Mouse (Mus musculus): ENCODE results near the gene Nckipsd. TPM values are rescaled to one million over a fixed set of nuclear protein-coding genes. Genes with fewer than 3 reads are reported as not detected.

The Nckipsd gene
- polyA plus RNA-seq, 1 experiment from 2014 or later, result 14.5 TPM

DNA sequence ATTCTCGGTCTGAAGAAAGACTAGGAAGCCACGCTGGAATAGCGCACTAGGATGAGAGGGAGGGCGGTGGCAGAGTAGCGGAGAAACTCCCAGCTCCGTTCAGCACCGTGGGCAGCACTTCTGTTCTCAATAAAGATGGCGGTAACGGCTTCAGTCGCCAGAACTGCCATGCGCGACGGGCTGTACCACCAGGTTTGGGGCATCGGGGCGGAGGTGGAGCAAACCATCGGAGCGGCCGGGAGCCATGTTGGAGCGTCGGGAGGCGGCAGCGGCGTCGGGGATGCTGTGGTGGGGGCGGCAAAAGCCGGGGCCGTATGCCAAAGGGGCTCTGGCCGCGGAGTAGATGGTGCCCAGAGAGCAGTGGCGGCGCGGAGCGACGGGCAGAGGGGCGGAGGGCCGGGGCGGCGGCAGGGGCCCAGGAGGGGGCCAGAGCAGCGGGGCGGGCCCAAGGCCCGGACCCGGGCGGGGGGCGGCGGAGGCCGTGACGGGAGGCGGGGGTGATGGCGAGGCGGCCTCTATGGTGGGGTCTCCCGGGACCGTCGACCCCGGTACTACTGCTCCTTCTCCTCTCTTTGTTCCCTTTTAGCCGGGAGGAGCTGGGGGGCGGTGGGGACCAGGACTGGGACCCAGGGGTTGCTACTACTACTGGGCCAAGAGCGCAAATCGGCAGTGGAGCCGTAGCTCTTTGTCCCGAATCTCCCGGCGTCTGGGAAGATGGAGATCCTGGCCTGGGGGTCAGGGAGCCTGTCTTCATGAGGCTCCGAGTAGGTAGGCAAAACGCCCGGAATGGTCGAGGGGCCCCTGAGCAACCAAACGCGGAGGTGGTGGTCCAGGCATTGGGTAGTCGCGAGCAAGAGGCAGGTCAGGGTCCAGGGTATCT is 17.9 kb downstream of the Nckipsd start, which contains the start of gene Celsr3:
Gene Celsr3, plus strand, starts transcription at position 501 of the 880 bp plus-strand sequence.
- DNase-seq (ENCODE audit: low spot score) (peak; percentile 92), ATAC-seq (ENCODE audit: insufficient read depth, low FRiP score, low TSS enrichment) (peak; percentile 54)
- Histone ChIP-seq H3K27ac (ENCODE audit: low read depth, low read length) (peak within 1 kb of the TSS; percentile 69), H3K27me3 (ENCODE audit: control insufficient read depth, insufficient read depth, low read length) (peaks cover 41% of the 10 kb centered on the region), H3K4me2 (ENCODE audit: low read depth) (peak within 1 kb of the TSS; percentile 86), H3K36me3 (ENCODE audit: control insufficient read depth, insufficient read depth, low read length) (no peaks in the 10 kb centered on the region), H3K4me1 (ENCODE audit: control insufficient read depth, insufficient read depth, low read length) (peaks cover 8% of the 10 kb centered on the region; the same call in 1 of the 2 replicates), H3K9me3 (ENCODE audit: control insufficient read depth, low read length) (no peaks in the 10 kb centered on the region), H3K4me3 (ENCODE audit: low read depth, low read length) (peak within 1 kb of the TSS; percentile 64), H3K9ac (ENCODE audit: low read length) (peak within 1 kb of the TSS; percentile 76)
- WGBS, result 2% methylated on average over 51 of the region's 70 CpGs

- Histone ChIP-seq H3K4me3 (ENCODE audit: low read depth, low read length) (peak overlapping the region; percentile 64), H3K9ac (ENCODE audit: low read length) (peak overlapping the region; percentile 76), H3K36me3 (ENCODE audit: control insufficient read depth, insufficient read depth, low read length) (no peaks in the 10 kb centered on the region), H3K9me3 (ENCODE audit: control insufficient read depth, low read length) (no peaks in the 10 kb centered on the region), H3K27ac (ENCODE audit: low read depth, low read length) (peak overlapping the region; percentile 69; the same call in 1 of the 2 replicates), H3K27me3 (ENCODE audit: control insufficient read depth, insufficient read depth, low read length) (peaks cover 49% of the 10 kb centered on the region), H3K4me2 (ENCODE audit: low read depth) (peak overlapping the region; percentile 86), H3K4me1 (ENCODE audit: control insufficient read depth, insufficient read depth, low read length) (peaks cover 13% of the 10 kb centered on the region)
- 2% methylated on average over 39 of the region's 39 CpGs for WGBS
- DNase-seq (ENCODE audit: low spot score), result peak; percentile 83
- no peak; the same call in 1 of the 2 replicates for ATAC-seq (ENCODE audit: insufficient read depth, low FRiP score, low TSS enrichment)
These were observed 18.7 kb downstream of the Nckipsd start for GRCm38 (mm10) chr9:108826700-108827340.

GRCm38 (mm10) chr9:108827454-108827853 is 19.3 kb downstream of the Nckipsd start:
- Histone ChIP-seq H3K9ac (ENCODE audit: low read length) (peak overlapping the region; percentile 76; the same call in 1 of the 2 replicates), H3K36me3 (ENCODE audit: control insufficient read depth, insufficient read depth, low read length) (no peaks in the 10 kb centered on the region), H3K4me1 (ENCODE audit: control insufficient read depth, insufficient read depth, low read length) (peaks cover 17% of the 10 kb centered on the region), H3K27me3 (ENCODE audit: control insufficient read depth, insufficient read depth, low read length) (peaks cover 52% of the 10 kb centered on the region), H3K4me2 (ENCODE audit: low read depth) (peak overlapping the region; percentile 86), H3K9me3 (ENCODE audit: control insufficient read depth, low read length) (no peaks in the 10 kb centered on the region), H3K27ac (ENCODE audit: low read depth, low read length) (no peak overlapping the region), H3K4me3 (ENCODE audit: low read depth, low read length) (peak overlapping the region; percentile 64)
- ATAC-seq (ENCODE audit: insufficient read depth, low FRiP score, low TSS enrichment), result no peak
- DNase-seq (ENCODE audit: low spot score), result no peak
- WGBS, result 18% methylated on average over 34 of the region's 34 CpGs

DNA sequence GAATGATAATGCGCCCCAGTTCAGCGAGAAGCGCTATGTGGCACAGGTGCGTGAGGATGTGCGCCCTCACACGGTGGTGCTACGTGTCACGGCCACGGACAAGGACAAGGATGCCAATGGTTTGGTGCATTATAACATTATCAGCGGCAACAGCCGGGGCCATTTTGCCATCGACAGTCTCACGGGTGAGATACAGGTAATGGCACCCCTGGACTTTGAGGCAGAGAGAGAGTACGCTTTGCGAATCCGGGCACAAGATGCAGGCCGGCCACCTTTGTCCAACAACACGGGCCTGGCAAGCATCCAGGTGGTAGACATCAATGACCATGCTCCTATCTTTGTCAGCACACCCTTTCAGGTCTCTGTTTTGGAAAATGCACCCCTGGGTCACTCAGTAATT is 19.7 kb downstream of the Nckipsd start:
- H3K4me2 ChIP-seq (ENCODE audit: low read depth), result peak overlapping the region; percentile 86
- H3K4me1 ChIP-seq (ENCODE audit: control insufficient read depth, insufficient read depth, low read length), result peaks cover 17% of the 10 kb centered on the region
- no peaks in the 10 kb centered on the region for H3K36me3 ChIP-seq (ENCODE audit: control insufficient read depth, insufficient read depth, low read length)
- H3K27me3 ChIP-seq (ENCODE audit: control insufficient read depth, insufficient read depth, low read length), result peaks cover 52% of the 10 kb centered on the region
- WGBS, result 76% methylated on average over 18 of the region's 18 CpGs
- DNase-seq (ENCODE audit: low spot score), result no peak
- ATAC-seq (ENCODE audit: insufficient read depth, low FRiP score, low TSS enrichment), result no peak
- H3K27ac ChIP-seq (ENCODE audit: low read depth, low read length), result no peak overlapping the region
- H3K4me3 ChIP-seq (ENCODE audit: low read depth, low read length), result peak overlapping the region; percentile 64
- H3K9ac ChIP-seq (ENCODE audit: low read length), result no peak overlapping the region
- no peaks in the 10 kb centered on the region for H3K9me3 ChIP-seq (ENCODE audit: control insufficient read depth, low read length)

GRCm38 (mm10) chr9:108831637-108832036 is 23.5 kb downstream of the Nckipsd start:
- WGBS, result 7% methylated on average over 23 of the region's 23 CpGs
- Histone ChIP-seq H3K9me3 (ENCODE audit: control insufficient read depth, low read length) (no peaks in the 10 kb centered on the region), H3K36me3 (ENCODE audit: control insufficient read depth, insufficient read depth, low read length) (peaks cover 2% of the 10 kb centered on the region; the same call in 1 of the 2 replicates), H3K27me3 (ENCODE audit: control insufficient read depth, insufficient read depth, low read length) (peaks cover 40% of the 10 kb centered on the region), H3K4me3 (ENCODE audit: low read depth, low read length) (peak overlapping the region; percentile 39), H3K4me2 (ENCODE audit: low read depth) (peak overlapping the region; percentile 78), H3K27ac (ENCODE audit: low read depth, low read length) (no peak overlapping the region), H3K9ac (ENCODE audit: low read length) (no peak overlapping the region), H3K4me1 (ENCODE audit: control insufficient read depth, insufficient read depth, low read length) (peaks cover 15% of the 10 kb centered on the region)
- ATAC-seq (ENCODE audit: insufficient read depth, low FRiP score, low TSS enrichment) (no peak), DNase-seq (ENCODE audit: low spot score) (no peak)

GRCm38 (mm10) chr9:108832390-108833108 is 24.4 kb downstream of the Nckipsd start:
- H3K4me1 ChIP-seq (ENCODE audit: control insufficient read depth, insufficient read depth, low read length), result peaks cover 11% of the 10 kb centered on the region
- 0 out of 2 replicates have a peak overlapping the region, but pooled peaks have one; percentile 34 for H3K27ac ChIP-seq (ENCODE audit: low read depth, low read length)
- H3K27me3 ChIP-seq (ENCODE audit: control insufficient read depth, insufficient read depth, low read length), result peaks cover 36% of the 10 kb centered on the region
- H3K9me3 ChIP-seq (ENCODE audit: control insufficient read depth, low read length), result no peaks in the 10 kb centered on the region
- peak overlapping the region; percentile 78 for H3K4me2 ChIP-seq (ENCODE audit: low read depth)
- no peak overlapping the region for H3K9ac ChIP-seq (ENCODE audit: low read length)
- peak; percentile 92 for DNase-seq (ENCODE audit: low spot score)
- peak; percentile 93 for ATAC-seq (ENCODE audit: insufficient read depth, low FRiP score, low TSS enrichment)
- H3K36me3 ChIP-seq (ENCODE audit: control insufficient read depth, insufficient read depth, low read length), result peaks cover 2% of the 10 kb centered on the region; the same call in 1 of the 2 replicates
- peak overlapping the region; percentile 39 for H3K4me3 ChIP-seq (ENCODE audit: low read depth, low read length)
- 7% methylated on average over 46 of the region's 46 CpGs for WGBS

DNA sequence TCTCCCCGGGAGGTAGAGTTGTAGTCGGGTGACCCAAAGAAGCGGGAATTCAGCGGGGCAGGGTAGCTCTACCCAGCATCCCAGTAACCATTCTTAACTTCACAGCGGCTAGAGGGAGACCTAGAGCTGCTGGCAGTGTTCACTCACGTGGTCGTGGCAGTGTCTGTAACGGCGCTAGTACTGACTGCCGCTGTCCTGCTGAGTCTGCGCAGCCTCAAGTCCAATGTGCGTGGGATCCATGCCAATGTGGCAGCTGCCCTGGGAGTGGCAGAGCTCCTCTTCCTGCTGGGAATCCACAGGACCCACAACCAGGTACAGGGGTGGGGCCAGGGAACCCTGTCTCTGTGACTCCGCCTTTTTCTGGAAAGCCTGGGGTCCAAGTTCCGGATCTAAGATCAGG is 34.8 kb downstream of the Nckipsd start:
- no peak for ATAC-seq (ENCODE audit: insufficient read depth, low FRiP score, low TSS enrichment)
- Histone ChIP-seq H3K36me3 (ENCODE audit: control insufficient read depth, insufficient read depth, low read length) (no peaks in the 10 kb centered on the region; the same call in 1 of the 2 replicates), H3K4me2 (ENCODE audit: low read depth) (no peak overlapping the region)

DNA sequence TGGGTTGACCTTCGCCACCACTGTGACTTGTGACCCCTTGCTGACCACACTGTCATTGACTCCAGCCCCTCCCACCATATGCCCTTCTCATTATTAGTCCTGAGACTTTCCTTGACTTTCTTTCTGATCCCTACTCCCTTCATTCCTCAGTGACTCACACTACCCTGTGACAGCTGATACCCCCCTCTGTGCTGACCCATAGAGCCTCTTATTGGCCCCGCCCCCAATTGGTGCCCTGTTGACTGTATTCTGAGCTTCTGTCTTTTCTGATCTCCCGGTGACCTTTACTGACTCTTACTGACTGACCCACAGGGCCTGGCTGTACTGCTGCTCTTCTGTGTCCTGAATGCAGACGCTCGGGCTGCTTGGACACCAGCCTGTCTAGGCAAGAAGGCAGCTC is 37.2 kb downstream of the Nckipsd start:
- WGBS, result 67% methylated on average over 5 of the region's 5 CpGs
- DNase-seq (ENCODE audit: low spot score) (no peak), ATAC-seq (ENCODE audit: insufficient read depth, low FRiP score, low TSS enrichment) (no peak)
- Histone ChIP-seq H3K4me1 (ENCODE audit: control insufficient read depth, insufficient read depth, low read length) (no peaks in the 10 kb centered on the region), H3K4me2 (ENCODE audit: low read depth) (no peak overlapping the region), H3K9ac (ENCODE audit: low read length) (no peak overlapping the region), H3K36me3 (ENCODE audit: control insufficient read depth, insufficient read depth, low read length) (no peaks in the 10 kb centered on the region), H3K9me3 (ENCODE audit: control insufficient read depth, low read length) (no peaks in the 10 kb centered on the region), H3K27me3 (ENCODE audit: control insufficient read depth, insufficient read depth, low read length) (no peaks in the 10 kb centered on the region), H3K27ac (ENCODE audit: low read depth, low read length) (no peak overlapping the region), H3K4me3 (ENCODE audit: low read depth, low read length) (no peak overlapping the region)

More for the DNA sequence above, 34.8 kb downstream of the Nckipsd start:
- no peak overlapping the region for H3K4me3 ChIP-seq (ENCODE audit: low read depth, low read length)
- no peak for DNase-seq (ENCODE audit: low spot score)
- H3K9ac ChIP-seq (ENCODE audit: low read length), result no peak overlapping the region
- no peaks in the 10 kb centered on the region for H3K27me3 ChIP-seq (ENCODE audit: control insufficient read depth, insufficient read depth, low read length)
- no peak overlapping the region for H3K27ac ChIP-seq (ENCODE audit: low read depth, low read length)
- H3K4me1 ChIP-seq (ENCODE audit: control insufficient read depth, insufficient read depth, low read length), result no peaks in the 10 kb centered on the region
- WGBS, result 17% methylated on average over 14 of the region's 14 CpGs
- no peaks in the 10 kb centered on the region for H3K9me3 ChIP-seq (ENCODE audit: control insufficient read depth, low read length)

All from neural tube, embryonic 11.5 days (tissue).